Mouse (Mus musculus): ENCODE data around the gene Armc7. TPM values are rescaled to one million over a fixed set of nuclear protein-coding genes. Genes with fewer than 3 reads are reported as not detected.
"Not testable (repeated sequence)": the region's sequence is repeated elsewhere in the genome, so short reads cannot be mapped to it uniquely, and the experiment has no call there.

The Armc7 gene
- polyA plus RNA-seq, 1 experiment from 2014 or later: 5.1 TPM

DNA sequence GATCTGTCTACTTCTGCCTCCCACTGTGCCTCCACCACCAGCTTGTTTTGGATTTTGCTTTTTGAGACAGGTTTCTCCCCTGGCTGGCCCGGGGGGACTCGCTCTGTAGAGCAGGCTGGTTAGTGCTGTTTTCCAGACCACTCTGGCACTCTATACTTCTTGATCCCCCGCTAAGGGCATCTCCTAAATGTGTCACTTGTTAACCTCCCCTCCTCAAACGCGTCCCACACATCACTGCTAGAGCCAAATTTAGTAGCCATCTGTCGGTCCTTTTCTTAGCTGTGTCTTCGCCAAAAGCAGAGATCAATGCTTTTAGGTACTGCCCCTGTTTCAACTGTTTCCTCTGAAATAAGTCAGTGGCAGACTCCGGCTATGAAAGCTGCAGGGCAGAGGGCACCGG, 43.2 kb downstream of the Armc7 start:
- H3K9ac ChIP-seq (ENCODE audit: low read depth, low read length): no peak overlapping the region
- no peak overlapping the region for H3K4me3 ChIP-seq (ENCODE audit: low read depth, low read length)
- 0 out of 2 replicates have a peak, but pooled peaks cover 6% of the 10 kb centered on the region for H3K4me1 ChIP-seq (ENCODE audit: control insufficient read depth, insufficient read depth, low read length)
- no peak overlapping the region for H3K4me2 ChIP-seq
- no peaks in the 10 kb centered on the region for H3K9me3 ChIP-seq (replicated peaks; ENCODE audit: control insufficient read depth, low read length)
- no peak overlapping the region for H3K27ac ChIP-seq (ENCODE audit: low read depth, low read length)
- no peaks in the 10 kb centered on the region for H3K36me3 ChIP-seq (ENCODE audit: control insufficient read depth, insufficient read depth, low read length)
- no peak for ATAC-seq (replicated peaks; ENCODE audit: insufficient number of reproducible peaks, low FRiP score, low TSS enrichment)
- no peaks in the 10 kb centered on the region for H3K27me3 ChIP-seq (ENCODE audit: control insufficient read depth, insufficient read depth, low read length)
- 56% methylated on average over 9 of the region's 9 CpGs for WGBS (ENCODE audit: insufficient replicate concordance)

DNA sequence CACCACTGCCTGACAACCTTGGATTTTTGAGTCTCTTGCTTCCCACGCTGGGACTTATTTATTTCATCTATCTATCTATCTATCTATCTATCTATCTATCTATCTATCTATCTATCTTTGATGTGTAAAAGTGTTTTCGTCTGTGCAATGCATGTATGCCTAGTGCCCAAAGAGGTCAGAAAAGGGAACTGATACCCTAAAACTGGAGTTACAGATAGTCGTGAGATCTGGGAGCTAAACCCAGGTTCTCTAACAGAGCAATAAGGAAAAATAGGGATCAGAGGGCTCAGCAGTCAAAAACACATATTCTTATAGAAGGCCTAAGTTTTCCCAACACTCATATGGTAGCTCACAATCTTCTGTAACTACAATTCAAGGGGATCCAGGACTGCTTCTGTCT, 44.1 kb downstream of the Armc7 start:
- no peak overlapping the region for H3K27ac ChIP-seq (ENCODE audit: low read depth, low read length)

GRCm38 (mm10) chr11:115520218-115520617, 44.8 kb downstream of the Armc7 start:
- Histone ChIP-seq H3K27me3 (ENCODE audit: control insufficient read depth, insufficient read depth, low read length) (no peaks in the 10 kb centered on the region), H3K36me3 (ENCODE audit: control insufficient read depth, insufficient read depth, low read length) (peaks cover 7% of the 10 kb centered on the region), H3K4me1 (ENCODE audit: control insufficient read depth, insufficient read depth, low read length) (0 out of 2 replicates have a peak, but pooled peaks cover 6% of the 10 kb centered on the region), H3K27ac (ENCODE audit: low read depth, low read length) (no peak overlapping the region), H3K4me3 (ENCODE audit: low read depth, low read length) (no peak overlapping the region), H3K9ac (ENCODE audit: low read depth, low read length) (no peak overlapping the region), H3K4me2 (no peak overlapping the region), H3K9me3 (replicated peaks; ENCODE audit: control insufficient read depth, low read length) (no peaks in the 10 kb centered on the region)
- no peak for ATAC-seq (replicated peaks; ENCODE audit: insufficient number of reproducible peaks, low FRiP score, low TSS enrichment)
- WGBS (ENCODE audit: insufficient replicate concordance): 81% methylated on average over 2 of the region's 2 CpGs

More for the DNA sequence above, 44.1 kb downstream of the Armc7 start:
- Histone ChIP-seq H3K36me3 (ENCODE audit: control insufficient read depth, insufficient read depth, low read length) (peaks cover under 1% of the 10 kb centered on the region), H3K4me3 (ENCODE audit: low read depth, low read length) (no peak overlapping the region), H3K4me1 (ENCODE audit: control insufficient read depth, insufficient read depth, low read length) (0 out of 2 replicates have a peak, but pooled peaks cover 6% of the 10 kb centered on the region), H3K27me3 (ENCODE audit: control insufficient read depth, insufficient read depth, low read length) (no peaks in the 10 kb centered on the region), H3K4me2 (no peak overlapping the region), H3K9ac (ENCODE audit: low read depth, low read length) (no peak overlapping the region), H3K9me3 (replicated peaks; ENCODE audit: control insufficient read depth, low read length) (no peaks in the 10 kb centered on the region)
- ATAC-seq (replicated peaks; ENCODE audit: insufficient number of reproducible peaks, low FRiP score, low TSS enrichment): no peak
- 79% methylated on average over 3 of the region's 3 CpGs for WGBS (ENCODE audit: insufficient replicate concordance)

DNA sequence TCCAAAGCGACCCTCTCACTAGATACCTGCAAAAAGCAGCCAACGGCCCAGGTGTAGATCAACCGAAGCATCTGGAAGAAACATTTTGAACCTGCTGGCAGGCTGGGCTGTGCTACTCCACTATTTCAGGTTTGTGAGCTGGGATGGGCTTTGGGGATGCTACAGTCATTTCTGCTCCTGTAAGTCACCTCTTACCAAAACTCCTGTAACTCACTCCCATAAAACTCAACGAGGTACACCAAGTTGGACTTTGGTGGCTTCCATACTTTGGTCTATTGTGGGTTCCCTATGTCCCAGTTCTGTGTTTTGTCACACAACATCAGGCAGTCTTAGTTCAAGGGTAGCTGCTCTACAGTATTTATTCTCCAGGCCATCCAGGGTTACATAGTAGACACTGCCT, 45.6 kb downstream of the Armc7 start:
- Histone ChIP-seq H3K9ac (ENCODE audit: low read depth, low read length) (no peak overlapping the region), H3K9me3 (replicated peaks; ENCODE audit: control insufficient read depth, low read length) (no peaks in the 10 kb centered on the region), H3K27ac (ENCODE audit: low read depth, low read length) (no peak overlapping the region), H3K4me1 (ENCODE audit: control insufficient read depth, insufficient read depth, low read length) (0 out of 2 replicates have a peak, but pooled peaks cover 6% of the 10 kb centered on the region), H3K27me3 (ENCODE audit: control insufficient read depth, insufficient read depth, low read length) (no peaks in the 10 kb centered on the region), H3K4me2 (no peak overlapping the region), H3K36me3 (ENCODE audit: control insufficient read depth, insufficient read depth, low read length) (peaks cover 9% of the 10 kb centered on the region), H3K4me3 (ENCODE audit: low read depth, low read length) (no peak overlapping the region)
- no peak for ATAC-seq (replicated peaks; ENCODE audit: insufficient number of reproducible peaks, low FRiP score, low TSS enrichment)
- WGBS (ENCODE audit: insufficient replicate concordance): 74% methylated on average over 4 of the region's 4 CpGs

DNA sequence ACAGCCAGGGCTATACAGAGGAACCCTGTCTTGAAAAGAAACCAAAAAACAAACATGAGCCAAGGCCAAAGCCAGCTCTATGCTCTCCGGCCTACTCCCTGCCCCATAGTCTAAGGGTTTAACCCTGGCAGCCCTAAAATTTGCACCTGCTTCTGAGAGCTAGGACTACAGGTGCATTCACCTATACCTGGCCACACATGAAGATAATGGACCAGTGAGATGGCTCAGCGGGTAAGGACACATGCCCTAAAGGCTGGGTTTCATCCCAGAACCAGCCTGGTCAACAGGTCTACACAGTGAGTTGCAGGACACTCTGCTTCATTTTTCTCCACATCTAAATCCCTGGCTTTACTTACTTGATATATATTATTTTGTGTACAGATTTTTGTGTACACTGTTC, 46.8 kb downstream of the Armc7 start:
- H3K27me3 ChIP-seq (ENCODE audit: control insufficient read depth, insufficient read depth, low read length): no peaks in the 10 kb centered on the region
- WGBS (ENCODE audit: insufficient replicate concordance): 90% methylated on average over 2 of the region's 2 CpGs
- no peak for ATAC-seq (replicated peaks; ENCODE audit: insufficient number of reproducible peaks, low FRiP score, low TSS enrichment)
- no peak overlapping the region for H3K4me2 ChIP-seq
- no peak overlapping the region for H3K27ac ChIP-seq (ENCODE audit: low read depth, low read length)
- no peak overlapping the region for H3K4me3 ChIP-seq (ENCODE audit: low read depth, low read length)
- H3K9me3 ChIP-seq (replicated peaks; ENCODE audit: control insufficient read depth, low read length): no peaks in the 10 kb centered on the region
- no peak overlapping the region for H3K9ac ChIP-seq (ENCODE audit: low read depth, low read length)
- H3K36me3 ChIP-seq (ENCODE audit: control insufficient read depth, insufficient read depth, low read length): peaks cover 9% of the 10 kb centered on the region
- H3K4me1 ChIP-seq (ENCODE audit: control insufficient read depth, insufficient read depth, low read length): 0 out of 2 replicates have a peak, but pooled peaks cover 6% of the 10 kb centered on the region

DNA sequence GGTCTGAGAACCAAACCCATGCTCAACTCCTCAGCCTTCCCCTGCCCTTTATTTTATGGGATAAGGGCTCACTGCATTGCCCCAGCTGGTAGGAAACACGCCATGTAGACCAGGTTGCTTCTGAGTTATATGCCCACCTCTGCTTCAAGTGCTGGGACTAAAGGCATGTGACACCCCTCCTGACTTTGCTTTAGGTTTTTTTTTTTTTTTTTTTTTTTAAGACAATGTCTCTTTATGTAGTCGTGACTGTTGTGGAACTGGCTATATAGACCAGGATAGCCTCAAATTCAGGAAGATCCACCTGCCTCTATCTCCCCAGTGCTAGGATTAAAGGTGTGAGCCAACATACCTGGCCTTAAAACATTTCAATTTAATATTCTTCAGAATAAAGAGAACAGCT, 47.2 kb downstream of the Armc7 start:
- Histone ChIP-seq H3K27me3 (ENCODE audit: control insufficient read depth, insufficient read depth, low read length) (no peaks in the 10 kb centered on the region), H3K27ac (ENCODE audit: low read depth, low read length) (no peak overlapping the region), H3K36me3 (ENCODE audit: control insufficient read depth, insufficient read depth, low read length) (peaks cover 12% of the 10 kb centered on the region), H3K4me2 (no peak overlapping the region), H3K4me1 (ENCODE audit: control insufficient read depth, insufficient read depth, low read length) (0 out of 2 replicates have a peak, but pooled peaks cover 6% of the 10 kb centered on the region), H3K4me3 (ENCODE audit: low read depth, low read length) (no peak overlapping the region), H3K9me3 (replicated peaks; ENCODE audit: control insufficient read depth, low read length) (no peaks in the 10 kb centered on the region), H3K9ac (ENCODE audit: low read depth, low read length) (no peak overlapping the region)
- WGBS (ENCODE audit: insufficient replicate concordance): 75% methylated on average over 2 of the region's 2 CpGs
- no peak for ATAC-seq (replicated peaks; ENCODE audit: insufficient number of reproducible peaks, low FRiP score, low TSS enrichment)

DNA sequence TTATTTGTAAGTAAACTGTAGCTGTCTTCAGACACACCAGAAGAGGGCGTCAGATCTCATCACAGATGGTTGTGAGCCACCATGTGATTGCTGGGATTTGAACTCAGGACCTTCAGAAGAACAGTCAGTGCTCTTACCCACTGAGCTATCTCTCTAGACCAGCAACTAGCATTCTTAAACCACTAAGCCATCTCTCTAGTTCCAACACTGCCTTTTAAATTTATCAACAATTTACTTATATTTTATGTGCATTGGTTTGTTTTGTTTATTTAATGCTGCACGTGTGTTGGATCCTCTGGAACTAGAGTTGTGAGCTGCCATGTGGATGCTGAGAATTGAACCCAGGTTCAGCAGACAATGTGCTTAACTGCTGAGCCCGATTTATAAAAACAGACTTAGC, 51.0 kb downstream of the Armc7 start:
- H3K9ac ChIP-seq (ENCODE audit: low read depth, low read length); H3K4me3 ChIP-seq (ENCODE audit: low read depth, low read length); H3K27me3 ChIP-seq (ENCODE audit: control insufficient read depth, insufficient read depth, low read length); H3K9me3 ChIP-seq (replicated peaks; ENCODE audit: control insufficient read depth, low read length); ATAC-seq (replicated peaks; ENCODE audit: insufficient number of reproducible peaks, low FRiP score, low TSS enrichment); H3K4me2 ChIP-seq; H3K4me1 ChIP-seq (ENCODE audit: control insufficient read depth, insufficient read depth, low read length); H3K27ac ChIP-seq (ENCODE audit: low read depth, low read length): not testable (repeated sequence)
- WGBS (ENCODE audit: insufficient replicate concordance): 85% methylated on average over 3 of the region's 3 CpGs
- peaks cover 25% of the 10 kb centered on the region for H3K36me3 ChIP-seq (ENCODE audit: control insufficient read depth, insufficient read depth, low read length)

DNA sequence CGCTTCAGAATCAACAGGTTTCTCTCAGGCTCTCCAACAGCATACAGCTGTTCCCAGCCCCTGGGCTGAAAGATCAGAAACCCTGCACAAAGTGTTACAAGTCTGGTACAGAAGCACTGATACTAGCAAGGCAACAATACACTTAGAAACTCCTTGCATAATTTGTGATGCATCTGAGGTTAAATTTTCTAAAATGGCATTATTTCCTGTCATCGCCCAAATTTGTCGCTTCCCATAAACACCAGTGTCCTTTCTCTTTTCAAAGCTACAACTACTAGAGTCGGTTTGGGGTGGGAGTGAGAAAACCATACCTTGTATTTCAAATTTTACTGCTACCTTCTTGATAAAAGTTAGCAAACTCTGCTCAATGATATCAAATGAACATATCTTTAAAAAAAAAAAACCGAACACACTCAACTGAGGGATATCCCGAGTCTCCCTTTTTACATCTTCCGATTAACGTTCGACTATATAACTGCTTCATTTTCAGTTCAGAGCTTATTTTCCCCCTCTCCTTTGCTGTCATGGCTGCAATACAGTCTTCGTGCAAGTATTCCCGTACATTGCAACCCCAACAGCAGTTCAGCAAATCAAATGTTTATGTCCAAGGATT, 59.4 kb downstream of the Armc7 start:
- 8% methylated on average over 11 of the region's 11 CpGs for WGBS (ENCODE audit: insufficient replicate concordance)

More for the DNA sequence above, 59.4 kb downstream of the Armc7 start:
- Histone ChIP-seq H3K9ac (ENCODE audit: low read depth, low read length) (peak overlapping the region; percentile 98), H3K4me1 (ENCODE audit: control insufficient read depth, insufficient read depth, low read length) (peaks cover 13% of the 10 kb centered on the region; the same call in 1 of the 2 replicates), H3K27ac (ENCODE audit: low read depth, low read length) (peak overlapping the region; percentile 100), H3K27me3 (ENCODE audit: control insufficient read depth, insufficient read depth, low read length) (no peaks in the 10 kb centered on the region), H3K9me3 (replicated peaks; ENCODE audit: control insufficient read depth, low read length) (no peaks in the 10 kb centered on the region), H3K4me2 (peak overlapping the region; percentile 85), H3K36me3 (ENCODE audit: control insufficient read depth, insufficient read depth, low read length) (peaks cover 24% of the 10 kb centered on the region), H3K4me3 (ENCODE audit: low read depth, low read length) (peak overlapping the region; percentile 95)
- no peak for ATAC-seq (replicated peaks; ENCODE audit: insufficient number of reproducible peaks, low FRiP score, low TSS enrichment)
